Mouse (Mus musculus) ES-Bruce4 (cell line): ENCODE measurements around the gene Immp2l. TPM values are rescaled to one million over a fixed set of nuclear protein-coding genes. Genes with fewer than 3 reads are reported as not detected.

Experiments used
- H3K27ac ChIP-seq: 2 replicates; pipeline ENCODE4 v1.5.1; 2012; ENCODE audit warnings: low read length, inconsistent platforms; ENCODE audit not compliant: insufficient read depth
- H3K27me3 ChIP-seq: 2 replicates; pipeline ENCODE4 v1.6.1; 2012; ENCODE audit warnings: mild to moderate bottlenecking, low read length, inconsistent platforms; ENCODE audit not compliant: control insufficient read depth, poor library complexity, insufficient read depth, severe bottlenecking
- H3K36me3 ChIP-seq: 2 replicates; pipeline ENCODE4 v1.6.1; 2012; ENCODE audit warnings: inconsistent platforms, mild to moderate bottlenecking, low read length, moderate library complexity; ENCODE audit not compliant: control insufficient read depth, poor library complexity, insufficient read depth, severe bottlenecking
- H3K4me1 ChIP-seq: one replicate; pipeline ENCODE4 v1.8.1; 2011; ENCODE audit warnings: low read length; ENCODE audit not compliant: control insufficient read depth, insufficient read depth
- H3K4me3 ChIP-seq: 2 replicates; pipeline ENCODE4 v1.5.1; 2011; ENCODE audit warnings: low read depth, mild to moderate bottlenecking, low read length
- H3K9ac ChIP-seq: 2 replicates; pipeline ENCODE4 v1.6.1; 2012; ENCODE audit warnings: low read depth, mild to moderate bottlenecking, inconsistent platforms; ENCODE audit not compliant: poor library complexity, severe bottlenecking
- H3K9me3 ChIP-seq: replicated peaks from 2 replicates; pipeline ENCODE4 v1.6.1; 2012; ENCODE audit warnings: mild to moderate bottlenecking, low read length, inconsistent platforms; ENCODE audit not compliant: control insufficient read depth, poor library complexity, insufficient read depth, severe bottlenecking
- CTCF ChIP-seq: IDR thresholded peaks from one replicate; pipeline ENCODE4 v1.8.1; 2011; ENCODE audit warnings: low read depth, low read length
- EP300 ChIP-seq: IDR thresholded peaks from 2 replicates; pipeline ENCODE4 v1.6.1; 2011; ENCODE audit warnings: low read depth, low read length; ENCODE audit not compliant: insufficient read depth
- POLR2A ChIP-seq: IDR thresholded peaks from one replicate; pipeline ENCODE4 v1.8.1; 2011; ENCODE audit warnings: low read length; ENCODE audit not compliant: insufficient read depth
- polyA plus RNA-seq: library from polyadenylated mRNA; stranded (reverse); fragments of >200 nt; gene quantifications from 2 replicates; pipeline ENCODE4 v1.2.4, GENCODE M21; 2011; ENCODE audit warnings: low read depth; ENCODE audit not compliant: missing spikeins, insufficient read depth, insufficient read length

Immp2l gene
- polyA plus RNA-seq, 1 experiment = 15.5 TPM

- Histone ChIP-seq H3K9me3 (no peaks in the 10 kb centered on the region), H3K27ac (no peak overlapping the region), H3K4me1 (no peaks in the 10 kb centered on the region), H3K27me3 (no peaks in the 10 kb centered on the region), H3K4me3 (no peak overlapping the region), H3K9ac (no peak overlapping the region), H3K36me3 (no peaks in the 10 kb centered on the region)
- no peak for TF ChIP-seq CTCF
Observed at GRCm38 (mm10) chr12:41314811-41315461, 291.0 kb downstream of the Immp2l start.

DNA sequence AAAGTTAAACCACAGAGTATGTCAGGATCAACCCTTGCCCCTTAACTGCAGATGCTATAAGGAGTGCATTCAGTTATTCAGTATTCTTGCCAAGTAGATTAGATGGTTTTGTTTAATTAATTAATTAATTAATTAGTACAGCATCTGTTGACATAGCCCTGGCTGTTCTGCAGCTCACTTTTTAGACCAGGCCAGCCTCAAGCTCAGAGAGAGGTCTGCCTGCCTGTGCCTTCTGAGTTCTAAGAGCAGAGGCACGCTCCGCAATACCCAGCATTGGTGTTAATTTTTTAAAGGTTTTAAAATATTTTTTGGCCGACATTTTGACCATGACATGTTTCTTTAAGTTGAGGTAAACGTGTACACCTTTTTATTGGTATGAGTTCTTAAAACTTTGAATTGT is 292.0 kb downstream of the Immp2l start:
- Histone ChIP-seq H3K27me3 (no peaks in the 10 kb centered on the region), H3K36me3 (no peaks in the 10 kb centered on the region), H3K9me3 (no peaks in the 10 kb centered on the region), H3K4me1 (no peaks in the 10 kb centered on the region), H3K4me3 (no peak overlapping the region), H3K27ac (no peak overlapping the region), H3K9ac (no peak overlapping the region)
- TF ChIP-seq CTCF = no peak

GRCm38 (mm10) chr12:41316426-41316825 is 292.5 kb downstream of the Immp2l start:
- Histone ChIP-seq H3K27me3 (no peaks in the 10 kb centered on the region), H3K4me3 (no peak overlapping the region), H3K36me3 (no peaks in the 10 kb centered on the region), H3K9me3 (no peaks in the 10 kb centered on the region), H3K4me1 (no peaks in the 10 kb centered on the region), H3K9ac (no peak overlapping the region), H3K27ac (no peak overlapping the region)
- TF ChIP-seq POLR2A = no peak
- TF ChIP-seq EP300 = no peak
- no peak for TF ChIP-seq CTCF

GRCm38 (mm10) chr12:41317431-41317830 is 293.5 kb downstream of the Immp2l start:
- H3K4me3 ChIP-seq = no peak overlapping the region
- no peak for TF ChIP-seq EP300
- no peak for TF ChIP-seq CTCF
- no peak for TF ChIP-seq POLR2A
- no peak overlapping the region for H3K9ac ChIP-seq
- no peaks in the 10 kb centered on the region for H3K4me1 ChIP-seq
- no peaks in the 10 kb centered on the region for H3K36me3 ChIP-seq
- no peaks in the 10 kb centered on the region for H3K27me3 ChIP-seq
- H3K27ac ChIP-seq = no peak overlapping the region
- H3K9me3 ChIP-seq = no peaks in the 10 kb centered on the region

DNA sequence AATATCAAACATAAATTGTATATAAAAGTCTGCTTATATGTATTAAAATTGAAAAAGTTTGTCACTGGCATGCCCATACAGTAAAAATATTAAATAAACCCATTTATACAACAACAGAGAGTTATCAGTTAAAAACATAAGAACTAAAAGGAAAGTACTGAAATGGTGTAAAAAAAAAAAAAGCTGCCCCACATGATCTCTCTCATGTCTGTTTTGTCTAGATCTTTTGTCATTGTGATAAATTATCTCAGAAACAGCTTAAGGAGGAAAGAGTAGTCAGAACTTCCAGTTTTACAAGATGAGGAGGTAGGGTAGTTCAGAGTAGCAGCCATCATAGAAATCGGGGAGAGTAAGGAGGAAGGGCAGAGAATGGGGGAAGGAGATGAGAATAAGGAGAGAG is 298.1 kb downstream of the Immp2l start:
- TF ChIP-seq POLR2A (no peak), CTCF (no peak), EP300 (no peak)
- no peak overlapping the region for H3K4me3 ChIP-seq
- no peak overlapping the region for H3K27ac ChIP-seq
- H3K9me3 ChIP-seq = no peaks in the 10 kb centered on the region
- no peaks in the 10 kb centered on the region for H3K27me3 ChIP-seq
- no peak overlapping the region for H3K9ac ChIP-seq
- no peaks in the 10 kb centered on the region for H3K4me1 ChIP-seq
- H3K36me3 ChIP-seq = no peaks in the 10 kb centered on the region

DNA sequence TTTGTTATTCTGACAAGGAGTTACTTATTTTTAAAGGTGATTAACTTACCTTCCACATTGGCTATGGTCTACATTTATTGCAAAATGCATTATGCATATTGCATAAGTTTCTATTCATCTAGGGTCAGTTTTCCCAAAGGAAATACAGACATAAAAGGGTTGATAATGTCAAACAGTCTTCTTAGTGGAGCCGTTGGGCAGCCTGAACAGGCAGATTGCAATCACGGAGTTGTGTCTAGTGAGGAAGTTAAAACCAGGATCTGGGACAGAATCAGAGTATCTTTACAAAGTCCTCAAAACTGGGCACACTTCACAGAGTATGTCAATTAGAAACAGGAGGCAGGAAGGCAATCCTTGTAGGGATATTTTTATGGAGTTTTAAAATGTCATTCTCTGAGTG is 300.5 kb downstream of the Immp2l start:
- no peak overlapping the region for H3K27ac ChIP-seq
- H3K9ac ChIP-seq = no peak overlapping the region
- no peaks in the 10 kb centered on the region for H3K4me1 ChIP-seq
- H3K4me3 ChIP-seq = no peak overlapping the region
- H3K27me3 ChIP-seq = no peaks in the 10 kb centered on the region
- H3K36me3 ChIP-seq = no peaks in the 10 kb centered on the region
- no peak for TF ChIP-seq POLR2A
- TF ChIP-seq EP300 = no peak
- TF ChIP-seq CTCF = no peak
- no peaks in the 10 kb centered on the region for H3K9me3 ChIP-seq
